Mouse (Mus musculus) neural tube, embryonic 15.5 days (tissue): ENCODE data around the gene Zdhhc22. TPM values are rescaled to one million over a fixed set of nuclear protein-coding genes. Genes with fewer than 3 reads are reported as not detected.

Experiments
- ATAC-seq: fragments of 200-750 bp; cut with Nextera tagmentation; 2 replicates; pipeline ENCODE4 v1.8.0; 2017; ENCODE audit warnings: mild to moderate bottlenecking, moderate TSS enrichment, moderate library complexity; ENCODE audit not compliant: low FRiP score
- H3K27ac ChIP-seq: fragments of 300-500 bp; sonication (generic); replicated peaks from 2 replicates; pipeline ENCODE4 v1.5.1; 2015; ENCODE audit warnings: mild to moderate bottlenecking, inconsistent platforms
- H3K27me3 ChIP-seq: fragments of 300-500 bp; sonication (generic); replicated peaks from 2 replicates; pipeline ENCODE4 v1.6.1; 2015; ENCODE audit warnings: inconsistent platforms
- H3K36me3 ChIP-seq: fragments of 300-500 bp; sonication (generic); 2 replicates; pipeline ENCODE4 v1.6.1; 2015; ENCODE audit warnings: inconsistent platforms
- H3K4me1 ChIP-seq: fragments of 300-500 bp; sonication (generic); 2 replicates; pipeline ENCODE4 v1.6.1; 2015; ENCODE audit warnings: inconsistent platforms
- H3K4me2 ChIP-seq: fragments of 300-500 bp; sonication (generic); 2 replicates; pipeline ENCODE4 v1.6.1; 2015; ENCODE audit warnings: inconsistent platforms, mild to moderate bottlenecking, moderate library complexity
- H3K4me3 ChIP-seq: fragments of 300-500 bp; sonication (generic); replicated peaks from 2 replicates; pipeline ENCODE4 v1.5.1; 2015; ENCODE audit warnings: mild to moderate bottlenecking, inconsistent platforms
- H3K9ac ChIP-seq: fragments of 300-500 bp; sonication (generic); replicated peaks from 2 replicates; pipeline ENCODE4 v1.6.1; 2015; ENCODE audit warnings: mild to moderate bottlenecking, inconsistent platforms
- H3K9me3 ChIP-seq: fragments of 300-500 bp; sonication (generic); replicated peaks from 2 replicates; pipeline ENCODE4 v1.6.1; 2016; ENCODE audit warnings: inconsistent platforms
- whole genome bisulfite sequencing: fragments of 180-500 bp; shearing (Covaris S2); methylation state at CpG from one replicate; pipeline ENCODE4 v1.1.7; 2015; ENCODE audit warnings: mixed read lengths; 5-methylcytosine and 5-hydroxymethylcytosine counted together
- polyA plus RNA-seq: library from polyadenylated mRNA; unstranded; fragments of >200 nt; fragmentation: Nextera tagmentation; extraction: Ambion mirVana; gene quantifications from 2 replicates; pipeline ENCODE4 v1.2.1, GENCODE M21; 2015

Zdhhc22 gene
- polyA plus RNA-seq, 1 experiment from 2014 or later = 19.4 TPM

DNA sequence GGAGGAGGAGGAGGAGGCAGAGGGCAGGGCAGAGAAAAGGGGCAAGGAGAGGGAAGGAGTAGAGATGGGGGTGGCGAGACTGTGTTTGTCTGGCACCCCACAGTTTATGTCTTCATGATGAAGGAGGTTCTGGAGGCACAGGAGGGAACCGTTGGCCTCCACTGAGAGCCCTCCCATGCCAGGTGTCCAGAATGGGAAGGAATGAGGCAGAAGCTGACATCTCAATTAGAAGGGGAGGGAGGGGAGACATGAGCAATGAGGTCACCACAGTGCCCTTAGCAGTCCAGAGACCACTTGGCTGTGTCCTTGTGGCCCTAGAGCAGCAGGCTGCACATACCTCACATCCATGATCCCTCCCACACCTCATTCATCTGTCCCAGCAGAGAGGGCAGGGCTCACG lies 4.5 kb upstream of the Zdhhc22 start:
- Histone ChIP-seq H3K9me3 (no peaks in the 10 kb centered on the region), H3K27me3 (peaks cover 6% of the 10 kb centered on the region), H3K4me2 (no peak overlapping the region), H3K4me3 (no peak overlapping the region), H3K9ac (no peak overlapping the region), H3K27ac (no peak overlapping the region), H3K4me1 (peaks cover 30% of the 10 kb centered on the region), H3K36me3 (no peaks in the 10 kb centered on the region)
- WGBS = 59% methylated on average over 3 of the region's 3 CpGs
- ATAC-seq = no peak

DNA sequence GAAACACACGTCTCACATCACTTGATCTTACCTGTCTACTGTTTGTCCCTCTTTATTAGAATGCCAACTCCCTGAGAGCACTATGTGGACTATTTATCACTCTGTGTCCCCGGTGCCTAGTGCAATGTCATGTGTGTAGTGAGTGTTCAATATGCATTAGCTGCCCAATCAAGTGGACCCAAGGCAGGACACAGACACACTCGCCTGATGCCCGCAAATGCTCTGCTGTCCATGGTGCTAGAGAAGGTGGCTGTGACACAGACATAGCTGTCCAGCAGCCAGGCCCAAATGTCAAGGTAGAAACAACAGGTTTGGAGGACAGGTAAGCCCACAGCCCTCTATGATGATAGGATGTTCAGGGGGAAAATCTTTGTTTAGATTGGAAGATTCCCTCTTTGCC lies 3.9 kb upstream of the Zdhhc22 start:
- no peak for ATAC-seq
- Histone ChIP-seq H3K4me3 (no peak overlapping the region), H3K9me3 (no peaks in the 10 kb centered on the region), H3K36me3 (no peaks in the 10 kb centered on the region), H3K27me3 (peaks cover 12% of the 10 kb centered on the region), H3K27ac (no peak overlapping the region), H3K4me1 (peaks cover 35% of the 10 kb centered on the region), H3K4me2 (no peak overlapping the region), H3K9ac (no peak overlapping the region)
- 38% methylated on average over 4 of the region's 4 CpGs for WGBS

DNA sequence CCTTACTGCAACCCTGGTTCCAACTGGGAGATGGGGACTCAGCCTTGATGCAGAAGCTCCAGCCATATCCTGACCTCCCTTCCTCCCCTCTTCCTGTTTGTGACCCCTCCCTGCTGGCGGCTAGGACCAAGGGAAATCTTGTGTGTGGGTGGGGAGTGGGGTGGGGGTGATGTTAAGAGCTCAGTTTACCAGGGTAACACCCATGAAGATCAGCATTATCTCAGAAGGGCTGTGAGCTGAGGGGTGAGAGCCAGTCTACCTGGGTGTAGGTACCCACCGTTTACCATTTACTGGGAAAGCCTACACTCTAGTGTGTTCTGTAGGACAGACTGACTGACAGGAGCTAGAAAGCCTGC lies 503 bp upstream of the Zdhhc22 start:
- peaks cover 39% of the 10 kb centered on the region for H3K4me1 ChIP-seq
- peak overlapping the region; percentile 83 for H3K4me2 ChIP-seq
- no peaks in the 10 kb centered on the region for H3K9me3 ChIP-seq
- no peak; the same call in 1 of the 2 replicates for ATAC-seq
- no peaks in the 10 kb centered on the region for H3K36me3 ChIP-seq
- H3K27me3 ChIP-seq = peaks cover 43% of the 10 kb centered on the region
- H3K27ac ChIP-seq = 0 out of 2 replicates have a peak overlapping the region, but pooled peaks have one; percentile 33
- whole genome bisulfite sequencing = 55% methylated on average over 2 of the region's 2 CpGs
- H3K4me3 ChIP-seq = peak overlapping the region; percentile 61
- H3K9ac ChIP-seq = peak overlapping the region; percentile 70

DNA sequence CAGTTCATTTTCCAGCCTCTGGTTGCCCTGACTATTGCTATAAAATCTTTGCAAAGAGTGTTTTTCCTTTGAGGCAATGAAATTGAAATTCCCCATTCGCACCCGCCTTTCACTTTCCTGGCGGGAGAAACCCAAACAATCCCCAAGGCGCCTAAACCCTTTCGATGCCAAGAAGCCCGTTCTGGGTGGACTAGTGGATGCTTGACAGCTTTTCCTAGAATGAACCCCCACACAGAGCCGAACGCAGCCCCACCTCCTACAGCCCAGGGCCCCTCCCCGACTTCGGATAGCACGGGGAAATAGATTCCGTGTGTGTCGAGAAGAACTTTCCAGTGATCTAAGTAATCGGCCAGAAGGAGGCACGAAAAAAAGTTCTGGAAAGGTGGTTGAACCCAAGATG lies 852 bp downstream of the Zdhhc22 start:
- Histone ChIP-seq H3K4me2 (peak overlapping the region; percentile 83), H3K4me3 (peak overlapping the region; percentile 61), H3K27ac (no peak overlapping the region), H3K4me1 (peaks cover 41% of the 10 kb centered on the region), H3K36me3 (no peaks in the 10 kb centered on the region), H3K9ac (peak overlapping the region; percentile 70), H3K9me3 (no peaks in the 10 kb centered on the region), H3K27me3 (peaks cover 56% of the 10 kb centered on the region)
- ATAC-seq = no peak
- 5% methylated on average over 15 of the region's 15 CpGs for WGBS

DNA sequence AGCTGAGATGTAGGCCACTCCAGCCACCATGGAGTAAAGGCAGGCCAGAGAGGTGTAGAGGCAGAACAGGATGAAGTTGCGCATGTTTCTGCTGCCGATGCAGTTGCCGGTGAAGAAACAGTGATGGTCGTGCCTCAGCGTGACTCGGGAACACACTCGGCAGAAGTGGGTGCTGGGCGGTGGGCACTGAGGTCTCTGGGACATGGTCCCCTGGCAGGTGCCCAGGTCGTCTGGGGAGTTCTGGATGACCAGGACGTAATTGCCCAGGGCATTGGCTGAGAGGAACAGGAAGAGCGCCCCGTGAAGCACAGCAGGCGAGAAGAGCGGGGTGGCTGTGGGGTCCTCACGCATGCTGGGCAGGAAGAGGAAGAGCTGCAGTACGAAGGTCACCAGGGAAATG lies 2.0 kb downstream of the Zdhhc22 start:
- Histone ChIP-seq H3K4me3 (no peak overlapping the region), H3K36me3 (no peaks in the 10 kb centered on the region), H3K9me3 (no peaks in the 10 kb centered on the region), H3K27ac (no peak overlapping the region), H3K27me3 (peaks cover 64% of the 10 kb centered on the region), H3K4me1 (peaks cover 48% of the 10 kb centered on the region), H3K4me2 (no peak overlapping the region), H3K9ac (no peak overlapping the region)
- no peak for ATAC-seq
- 48% methylated on average over 16 of the region's 16 CpGs for WGBS

DNA sequence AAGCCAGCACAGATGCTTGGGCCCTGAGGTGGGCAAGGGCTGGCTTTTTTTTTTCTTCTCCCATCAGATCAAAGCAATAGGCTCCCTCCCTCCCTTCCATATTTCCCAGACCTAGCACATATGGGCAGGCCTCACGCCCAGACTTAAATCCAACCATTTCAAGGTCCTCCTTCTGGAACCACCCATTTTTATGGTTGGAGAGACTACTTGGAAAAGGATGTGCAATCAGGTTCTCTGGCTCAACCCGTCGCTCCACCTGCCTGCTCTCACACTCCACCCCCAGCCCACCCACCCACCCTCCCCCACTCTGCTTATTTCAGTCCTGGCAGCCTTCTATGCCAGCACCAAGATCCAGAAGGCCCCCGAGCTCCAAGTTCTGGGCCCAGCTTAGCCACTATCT lies 3.7 kb downstream of the Zdhhc22 start:
- 67% methylated on average over 4 of the region's 4 CpGs for WGBS
- no peak for ATAC-seq
- H3K27ac ChIP-seq = no peak overlapping the region
- H3K9ac ChIP-seq = no peak overlapping the region
- H3K4me2 ChIP-seq = no peak overlapping the region
- no peaks in the 10 kb centered on the region for H3K9me3 ChIP-seq
- H3K36me3 ChIP-seq = no peaks in the 10 kb centered on the region
- peaks cover 43% of the 10 kb centered on the region for H3K4me1 ChIP-seq
- no peak overlapping the region for H3K4me3 ChIP-seq
- H3K27me3 ChIP-seq = peaks cover 76% of the 10 kb centered on the region

DNA sequence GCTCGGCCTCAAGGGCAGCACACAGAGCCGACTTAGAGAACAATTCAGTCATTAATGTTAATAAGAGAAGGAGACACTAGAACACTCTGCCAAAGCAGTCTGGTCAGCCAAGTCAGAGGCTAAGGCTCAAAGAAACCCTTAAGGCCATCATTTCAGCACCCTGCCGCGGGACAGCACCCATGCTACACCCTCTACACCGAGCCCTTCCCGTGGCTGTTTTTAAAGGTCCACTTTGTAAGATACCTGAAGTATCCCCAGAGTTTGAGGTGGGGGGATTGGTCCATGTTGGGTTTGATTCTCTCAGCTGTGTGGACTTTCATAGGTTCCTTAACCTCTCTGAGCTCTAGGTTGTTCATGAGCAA lies 6.1 kb downstream of the Zdhhc22 start:
- no peaks in the 10 kb centered on the region for H3K36me3 ChIP-seq
- ATAC-seq = 0 out of 2 replicates have a peak, but pooled peaks have one; percentile 3
- no peak overlapping the region for H3K27ac ChIP-seq

DNA sequence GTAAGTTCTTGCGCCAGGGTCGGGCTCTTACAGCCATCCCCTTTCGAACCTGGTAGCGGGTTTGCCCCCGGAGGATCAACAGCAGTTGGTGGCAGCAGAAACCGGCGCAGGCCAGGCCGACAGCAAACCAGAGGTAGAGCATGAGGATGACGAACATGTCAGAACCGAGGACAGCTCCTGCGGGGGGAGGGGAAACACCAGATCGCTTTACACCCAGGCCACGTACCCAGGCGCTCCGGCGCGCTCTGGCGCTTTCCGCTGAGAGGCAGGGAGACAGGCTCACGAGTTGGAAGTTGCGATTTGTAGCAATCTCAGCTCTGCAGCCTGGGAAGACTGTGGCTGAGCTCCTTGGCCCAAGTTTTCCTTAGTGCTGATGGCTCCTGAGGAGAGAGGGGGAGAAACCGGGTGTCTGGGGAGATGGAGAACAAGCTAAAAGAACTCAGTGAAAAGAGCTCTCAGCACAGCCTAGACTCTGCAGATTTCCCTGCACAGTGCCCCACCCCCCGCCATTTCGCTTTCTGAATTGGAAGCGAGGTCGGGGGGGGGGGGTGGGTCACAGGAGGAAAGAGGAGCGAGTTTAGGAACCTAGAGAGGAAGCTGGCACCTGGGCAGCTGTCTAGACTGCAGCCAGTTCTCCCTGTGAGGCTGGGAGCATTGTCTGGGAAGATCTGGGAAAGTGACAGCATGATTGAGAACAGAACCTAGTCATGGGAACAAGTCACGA lies 6.6 kb downstream of the Zdhhc22 start:
- Histone ChIP-seq H3K4me3 (peak overlapping the region; percentile 4; the same call in 1 of the 2 replicates), H3K9me3 (no peaks in the 10 kb centered on the region), H3K4me1 (peaks cover 17% of the 10 kb centered on the region), H3K9ac (0 out of 2 replicates have a peak overlapping the region, but pooled peaks have one; percentile 1), H3K27me3 (peaks cover 70% of the 10 kb centered on the region), H3K27ac (no peak overlapping the region), H3K36me3 (no peaks in the 10 kb centered on the region), H3K4me2 (peak overlapping the region; percentile 47)
- WGBS = 3% methylated on average over 28 of the region's 28 CpGs
- peak; percentile 58 for ATAC-seq

More for the DNA sequence above, 6.1 kb downstream of the Zdhhc22 start:
- Histone ChIP-seq H3K27me3 (peaks cover 75% of the 10 kb centered on the region), H3K9ac (no peak overlapping the region), H3K4me3 (no peak overlapping the region), H3K4me1 (peaks cover 21% of the 10 kb centered on the region), H3K4me2 (peak overlapping the region; percentile 47), H3K9me3 (no peaks in the 10 kb centered on the region)
- WGBS = 5% methylated on average over 6 of the region's 6 CpGs

DNA sequence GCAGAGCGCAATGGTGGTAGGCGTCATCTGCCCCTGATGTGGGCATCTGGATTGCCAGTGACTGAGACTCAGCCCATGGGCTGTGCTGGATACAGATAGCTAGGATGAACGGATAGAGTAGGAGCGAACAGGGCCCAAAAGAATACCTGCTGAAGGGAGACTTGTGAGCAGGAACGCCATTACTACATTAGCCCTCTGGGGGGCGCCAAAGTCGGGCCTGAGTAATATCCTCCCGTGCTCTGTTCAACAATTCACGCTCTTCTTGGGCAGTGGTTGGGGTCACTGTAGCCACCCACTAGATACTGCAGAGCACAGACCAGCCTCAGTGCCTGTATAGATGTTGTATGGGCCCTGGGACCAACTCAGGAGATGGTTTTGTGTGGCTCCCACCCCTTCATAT lies 9.1 kb downstream of the Zdhhc22 start:
- Histone ChIP-seq H3K4me2 (no peak overlapping the region), H3K27ac (no peak overlapping the region), H3K9ac (no peak overlapping the region), H3K9me3 (no peaks in the 10 kb centered on the region), H3K27me3 (peaks cover 48% of the 10 kb centered on the region), H3K36me3 (no peaks in the 10 kb centered on the region), H3K4me1 (peaks cover 35% of the 10 kb centered on the region), H3K4me3 (no peak overlapping the region)
- no peak for ATAC-seq
- 24% methylated on average over 9 of the region's 9 CpGs for WGBS

DNA sequence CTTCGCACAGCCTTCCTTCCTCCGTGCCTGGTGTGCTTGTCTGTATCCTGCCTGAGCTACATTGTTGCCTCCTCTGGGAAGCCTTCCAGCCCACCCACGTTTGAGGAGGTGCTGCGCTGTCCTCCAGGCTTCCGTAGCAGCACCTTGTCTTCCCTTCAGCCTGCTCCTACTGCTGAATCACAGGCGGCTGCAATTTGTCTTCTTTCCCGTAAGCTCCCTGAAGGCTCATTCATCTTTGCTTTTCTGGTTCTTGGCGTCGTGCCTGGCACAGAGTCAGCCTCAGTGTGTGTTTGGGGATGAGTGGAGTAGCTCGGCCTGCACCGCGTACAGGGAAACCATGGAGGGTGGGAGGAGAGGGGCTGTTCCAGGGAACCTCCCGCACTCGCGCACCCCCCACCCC lies 12.4 kb downstream of the Zdhhc22 start:
- Histone ChIP-seq H3K27me3 (peaks cover 20% of the 10 kb centered on the region), H3K27ac (no peak overlapping the region), H3K4me3 (no peak overlapping the region), H3K9ac (no peak overlapping the region), H3K9me3 (no peaks in the 10 kb centered on the region), H3K4me1 (peaks cover 50% of the 10 kb centered on the region), H3K4me2 (peak overlapping the region; percentile 35), H3K36me3 (no peaks in the 10 kb centered on the region)
- peak; percentile 10; the same call in 1 of the 2 replicates for ATAC-seq
- 9% methylated on average over 15 of the region's 15 CpGs for WGBS

DNA sequence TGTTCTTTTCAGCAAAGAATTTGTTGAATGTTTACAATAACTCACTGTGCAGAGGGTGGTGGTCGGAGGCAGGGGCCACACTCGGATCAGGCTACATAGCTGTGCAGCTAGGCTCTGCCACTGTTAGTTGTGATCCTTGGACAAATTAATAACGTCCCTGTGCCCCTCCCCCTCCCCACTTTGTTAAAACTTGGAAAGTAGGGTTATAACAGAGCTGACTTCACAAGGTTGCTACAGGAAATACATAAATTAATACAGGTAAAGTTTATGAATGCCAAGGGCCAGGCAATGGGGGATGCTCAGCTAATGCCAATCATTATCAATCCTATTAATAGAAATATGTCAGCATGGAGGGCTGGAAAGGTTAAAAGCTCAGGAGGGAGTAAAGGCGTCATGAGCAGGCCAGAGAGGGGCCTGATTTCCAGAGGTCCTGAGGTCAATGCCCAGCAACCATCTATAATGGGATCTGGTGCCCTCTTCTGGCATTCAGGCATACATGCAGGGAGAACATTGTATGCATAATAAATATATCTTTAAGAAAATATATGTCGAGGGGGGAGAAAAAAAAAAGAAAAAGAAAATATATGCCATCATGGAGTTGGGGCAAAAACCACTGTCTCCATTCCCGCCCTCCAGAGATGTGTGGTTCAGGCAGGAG lies 13.6 kb downstream of the Zdhhc22 start:
- Histone ChIP-seq H3K27me3 (peaks cover 11% of the 10 kb centered on the region), H3K36me3 (no peaks in the 10 kb centered on the region), H3K4me2 (no peak overlapping the region), H3K4me3 (no peak overlapping the region), H3K27ac (no peak overlapping the region), H3K4me1 (peaks cover 51% of the 10 kb centered on the region), H3K9ac (no peak overlapping the region), H3K9me3 (no peaks in the 10 kb centered on the region)
- WGBS = 67% methylated on average over 6 of the region's 6 CpGs
- ATAC-seq = no peak

DNA sequence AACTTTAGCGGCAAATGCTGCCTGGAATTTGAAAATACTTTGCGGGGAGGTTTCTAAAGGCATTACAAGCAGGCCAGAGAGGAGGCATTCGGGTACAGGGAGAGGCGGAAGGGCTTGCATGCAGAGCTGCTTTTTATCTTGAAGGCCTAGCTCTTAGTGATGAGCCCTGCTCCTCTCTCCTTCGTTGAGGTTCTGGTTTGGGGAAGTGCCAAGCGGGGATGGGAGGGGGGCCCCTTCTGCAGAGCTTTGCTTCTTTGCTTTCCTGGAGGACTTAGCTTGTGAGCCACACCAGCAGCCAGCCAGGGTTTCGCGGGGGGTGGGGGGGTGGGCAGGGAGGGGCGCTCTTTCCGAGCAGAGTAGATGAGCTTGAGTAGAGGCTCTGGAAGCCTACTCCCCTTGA lies 14.5 kb downstream of the Zdhhc22 start:
- peak overlapping the region; percentile 85 for H3K27ac ChIP-seq

More for the DNA sequence above, 14.5 kb downstream of the Zdhhc22 start:
- ATAC-seq = no peak
- no peak overlapping the region for H3K4me3 ChIP-seq
- no peaks in the 10 kb centered on the region for H3K36me3 ChIP-seq
- H3K9ac ChIP-seq = no peak overlapping the region
- H3K9me3 ChIP-seq = no peaks in the 10 kb centered on the region
- 62% methylated on average over 10 of the region's 10 CpGs for WGBS
- peaks cover 51% of the 10 kb centered on the region for H3K4me1 ChIP-seq
- no peak overlapping the region for H3K4me2 ChIP-seq
- peaks cover 4% of the 10 kb centered on the region; the same call in 1 of the 2 replicates for H3K27me3 ChIP-seq
